Mouse (Mus musculus) CH12F3 (cell line): Measurements from ENCODE around the gene Bcam.

Source experiments
- in situ Hi-C: fragments of 300-500 bp; cut with MboI; formaldehyde crosslinking; loops from 2 replicates; pipeline ENCODE4 v1.14.3; 2020; ENCODE audit warnings: low sequenced_read_pairs

Bcam gene

GRCm38 (mm10) chr7:19736389-19737057 is 34.3 kb downstream of the Bcam start:
- in situ Hi-C loops: no loop called here

GRCm38 (mm10) chr7:19734178-19734666 is 36.6 kb downstream of the Bcam start:
- in situ Hi-C loops: no loop called here

GRCm38 (mm10) chr7:19726541-19726940 is 44.3 kb downstream of the Bcam start:
- in situ Hi-C loops: no loop called here

GRCm38 (mm10) chr7:19724167-19724566 is 46.6 kb downstream of the Bcam start:
- in situ Hi-C loops: no loop called here

- in situ Hi-C loops: no loop called here
Measured at GRCm38 (mm10) chr7:19722754-19723195, 48.0 kb downstream of the Bcam start.

- in situ Hi-C loops: no loop called here
Measured at GRCm38 (mm10) chr7:19719200-19719599, 51.6 kb downstream of the Bcam start.

- in situ Hi-C loops: no loop called here
Measured at GRCm38 (mm10) chr7:19718297-19718952, 52.4 kb downstream of the Bcam start.

- in situ Hi-C loops: no loop called here
Measured at GRCm38 (mm10) chr7:19717346-19717745, 53.5 kb downstream of the Bcam start.

GRCm38 (mm10) chr7:19716822-19717221 is 54.0 kb downstream of the Bcam start:
- in situ Hi-C loops: no loop called here

GRCm38 (mm10) chr7:19716055-19716682 is 54.6 kb downstream of the Bcam start:
- in situ Hi-C loops: no loop called here

- in situ Hi-C loops: no loop called here
Measured at GRCm38 (mm10) chr7:19715239-19716054, 55.4 kb downstream of the Bcam start, which contains the start of gene Tomm40. TSS of gene Tomm40 (minus strand) at chr7:19715438.

GRCm38 (mm10) chr7:19714836-19715235 is 56.0 kb downstream of the Bcam start:
- in situ Hi-C loops: no loop called here

GRCm38 (mm10) chr7:19713598-19713997 is 57.2 kb downstream of the Bcam start:
- in situ Hi-C loops: no loop called here

GRCm38 (mm10) chr7:19713196-19713595 is 57.6 kb downstream of the Bcam start:
- in situ Hi-C loops: no loop called here

- in situ Hi-C loops: no loop called here
Measured at GRCm38 (mm10) chr7:19712414-19712813, 58.4 kb downstream of the Bcam start.

GRCm38 (mm10) chr7:19710650-19711049 is 60.2 kb downstream of the Bcam start:
- in situ Hi-C loops: no loop called here
